Mouse (Mus musculus): ENCODE results near the gene Slc1a2.

Slc1a2 gene

GRCm38 (mm10) chr2:102682168-102682567 is 23.7 kb downstream of the Slc1a2 start:
- no peaks in the 10 kb centered on the region for H3K27me3 ChIP-seq (ENCODE audit: control insufficient read depth, insufficient read depth, low read length, poor library complexity, severe bottlenecking)
- peak; percentile 66 for DNase-seq (ENCODE audit: low read depth, low spot score)

GRCm38 (mm10) chr2:102685371-102686107 is 27.1 kb downstream of the Slc1a2 start:
- Histone ChIP-seq H3K27me3 (ENCODE audit: control insufficient read depth, insufficient read depth, low read length, poor library complexity, severe bottlenecking) (no peaks in the 10 kb centered on the region), H3K36me3 (ENCODE audit: control insufficient read depth, insufficient read depth, low read length, poor library complexity, severe bottlenecking) (no peaks in the 10 kb centered on the region)
- peak; percentile 57 for DNase-seq (ENCODE audit: low read depth, low spot score)

More at GRCm38 (mm10) chr2:102682168-102682567, 23.7 kb downstream of the Slc1a2 start:
- no peaks in the 10 kb centered on the region for H3K36me3 ChIP-seq (ENCODE audit: control insufficient read depth, insufficient read depth, low read length, poor library complexity, severe bottlenecking)

GRCm38 (mm10) chr2:102686108-102686450 is 27.6 kb downstream of the Slc1a2 start:
- no peaks in the 10 kb centered on the region for H3K27me3 ChIP-seq (ENCODE audit: control insufficient read depth, insufficient read depth, low read length, poor library complexity, severe bottlenecking)
- DNase-seq (ENCODE audit: low read depth, low spot score): no peak
- no peaks in the 10 kb centered on the region for H3K36me3 ChIP-seq (ENCODE audit: control insufficient read depth, insufficient read depth, low read length, poor library complexity, severe bottlenecking)

- DNase-seq (ENCODE audit: low read depth, low spot score): no peak
- H3K27me3 ChIP-seq (ENCODE audit: control insufficient read depth, insufficient read depth, low read length, poor library complexity, severe bottlenecking): no peaks in the 10 kb centered on the region
- no peaks in the 10 kb centered on the region for H3K36me3 ChIP-seq (ENCODE audit: control insufficient read depth, insufficient read depth, low read length, poor library complexity, severe bottlenecking)
Measured at GRCm38 (mm10) chr2:102693556-102693955, 35.1 kb downstream of the Slc1a2 start.

GRCm38 (mm10) chr2:102694750-102695149 is 36.3 kb downstream of the Slc1a2 start:
- Histone ChIP-seq H3K36me3 (ENCODE audit: control insufficient read depth, insufficient read depth, low read length, poor library complexity, severe bottlenecking) (no peaks in the 10 kb centered on the region), H3K27me3 (ENCODE audit: control insufficient read depth, insufficient read depth, low read length, poor library complexity, severe bottlenecking) (no peaks in the 10 kb centered on the region)
- no peak for DNase-seq (ENCODE audit: low read depth, low spot score)

GRCm38 (mm10) chr2:102695541-102695940 is 37.1 kb downstream of the Slc1a2 start:
- no peaks in the 10 kb centered on the region for H3K27me3 ChIP-seq (ENCODE audit: control insufficient read depth, insufficient read depth, low read length, poor library complexity, severe bottlenecking)
- no peak for DNase-seq (ENCODE audit: low read depth, low spot score)
- no peaks in the 10 kb centered on the region for H3K36me3 ChIP-seq (ENCODE audit: control insufficient read depth, insufficient read depth, low read length, poor library complexity, severe bottlenecking)

- no peaks in the 10 kb centered on the region for H3K36me3 ChIP-seq (ENCODE audit: control insufficient read depth, insufficient read depth, low read length, poor library complexity, severe bottlenecking)
Measured at GRCm38 (mm10) chr2:102697732-102698131, 39.3 kb downstream of the Slc1a2 start.

GRCm38 (mm10) chr2:102699921-102700320 is 41.5 kb downstream of the Slc1a2 start:
- Histone ChIP-seq H3K36me3 (ENCODE audit: control insufficient read depth, insufficient read depth, low read length, poor library complexity, severe bottlenecking) (no peaks in the 10 kb centered on the region), H3K27me3 (ENCODE audit: control insufficient read depth, insufficient read depth, low read length, poor library complexity, severe bottlenecking) (no peaks in the 10 kb centered on the region)
- no peak for DNase-seq (ENCODE audit: low read depth, low spot score)

More at GRCm38 (mm10) chr2:102697732-102698131, 39.3 kb downstream of the Slc1a2 start:
- no peaks in the 10 kb centered on the region for H3K27me3 ChIP-seq (ENCODE audit: control insufficient read depth, insufficient read depth, low read length, poor library complexity, severe bottlenecking)
- no peak for DNase-seq (ENCODE audit: low read depth, low spot score)

- DNase-seq (ENCODE audit: low read depth, low spot score): no peak
- Histone ChIP-seq H3K27me3 (ENCODE audit: control insufficient read depth, insufficient read depth, low read length, poor library complexity, severe bottlenecking) (no peaks in the 10 kb centered on the region), H3K36me3 (ENCODE audit: control insufficient read depth, insufficient read depth, low read length, poor library complexity, severe bottlenecking) (no peaks in the 10 kb centered on the region)
Measured at GRCm38 (mm10) chr2:102700695-102701094, 42.2 kb downstream of the Slc1a2 start.

GRCm38 (mm10) chr2:102701382-102701781 is 42.9 kb downstream of the Slc1a2 start:
- Histone ChIP-seq H3K36me3 (ENCODE audit: control insufficient read depth, insufficient read depth, low read length, poor library complexity, severe bottlenecking) (no peaks in the 10 kb centered on the region), H3K27me3 (ENCODE audit: control insufficient read depth, insufficient read depth, low read length, poor library complexity, severe bottlenecking) (no peaks in the 10 kb centered on the region)
- DNase-seq (ENCODE audit: low read depth, low spot score): no peak

- no peaks in the 10 kb centered on the region for H3K27me3 ChIP-seq (ENCODE audit: control insufficient read depth, insufficient read depth, low read length, poor library complexity, severe bottlenecking)
- no peaks in the 10 kb centered on the region for H3K36me3 ChIP-seq (ENCODE audit: control insufficient read depth, insufficient read depth, low read length, poor library complexity, severe bottlenecking)
- no peak for DNase-seq (ENCODE audit: low read depth, low spot score)
Measured at GRCm38 (mm10) chr2:102703556-102703955, 45.1 kb downstream of the Slc1a2 start.

- Histone ChIP-seq H3K36me3 (ENCODE audit: control insufficient read depth, insufficient read depth, low read length, poor library complexity, severe bottlenecking) (no peaks in the 10 kb centered on the region), H3K27me3 (ENCODE audit: control insufficient read depth, insufficient read depth, low read length, poor library complexity, severe bottlenecking) (no peaks in the 10 kb centered on the region)
- DNase-seq (ENCODE audit: low read depth, low spot score): no peak
Measured at GRCm38 (mm10) chr2:102704781-102705180, 46.3 kb downstream of the Slc1a2 start.

- DNase-seq (ENCODE audit: low read depth, low spot score): no peak
- no peaks in the 10 kb centered on the region for H3K36me3 ChIP-seq (ENCODE audit: control insufficient read depth, insufficient read depth, low read length, poor library complexity, severe bottlenecking)
- no peaks in the 10 kb centered on the region for H3K27me3 ChIP-seq (ENCODE audit: control insufficient read depth, insufficient read depth, low read length, poor library complexity, severe bottlenecking)
Measured at GRCm38 (mm10) chr2:102711511-102711910, 53.1 kb downstream of the Slc1a2 start.

- DNase-seq (ENCODE audit: low read depth, low spot score): no peak
- no peaks in the 10 kb centered on the region for H3K27me3 ChIP-seq (ENCODE audit: control insufficient read depth, insufficient read depth, low read length, poor library complexity, severe bottlenecking)
- no peaks in the 10 kb centered on the region for H3K36me3 ChIP-seq (ENCODE audit: control insufficient read depth, insufficient read depth, low read length, poor library complexity, severe bottlenecking)
Measured at GRCm38 (mm10) chr2:102712049-102712448, 53.6 kb downstream of the Slc1a2 start.

GRCm38 (mm10) chr2:102712678-102713628 is 54.5 kb downstream of the Slc1a2 start:
- no peaks in the 10 kb centered on the region for H3K36me3 ChIP-seq (ENCODE audit: control insufficient read depth, insufficient read depth, low read length, poor library complexity, severe bottlenecking)
- no peak for DNase-seq (ENCODE audit: low read depth, low spot score)

More at GRCm38 (mm10) chr2:102712678-102713628, 54.5 kb downstream of the Slc1a2 start:
- H3K27me3 ChIP-seq (ENCODE audit: control insufficient read depth, insufficient read depth, low read length, poor library complexity, severe bottlenecking): no peaks in the 10 kb centered on the region

All from splenic B cell, adult 2 months (primary cell).